Mouse (Mus musculus) forebrain, embryonic 14.5 days (tissue): ENCODE measurements around the gene Elf2. TPM values are rescaled to one million over a fixed set of nuclear protein-coding genes. Genes with fewer than 3 reads are reported as not detected.

ENCODE experiments used
- ATAC-seq: fragments of 200-750 bp; cut with Nextera tagmentation; 2 replicates; pipeline ENCODE4 v1.8.0; 2017; ENCODE audit warnings: mild to moderate bottlenecking, moderate library complexity
- DNase-seq: peaks from one replicate; pipeline ENCODE4 v3.0.0-alpha.2; 2015; ENCODE audit warnings: low spot score
- H3K27ac ChIP-seq: fragments of 300-500 bp; sonication (generic); 2 replicates; pipeline ENCODE4 v1.5.1; 2014; ENCODE audit warnings: low read depth, mild to moderate bottlenecking, control low read depth, low read length, moderate library complexity
- H3K27me3 ChIP-seq: fragments of 300-500 bp; sonication (generic); replicated peaks from 2 replicates; pipeline ENCODE4 v1.6.1; 2014; ENCODE audit warnings: low read length, control low read depth, mixed read lengths; ENCODE audit not compliant: control insufficient read depth, insufficient read depth
- H3K36me3 ChIP-seq: fragments of 300-500 bp; sonication (generic); 2 replicates; pipeline ENCODE4 v1.6.1; 2014; ENCODE audit warnings: low read length, control low read depth; ENCODE audit not compliant: control insufficient read depth, insufficient read depth
- H3K4me1 ChIP-seq: fragments of 300-500 bp; sonication (generic); 2 replicates; pipeline ENCODE4 v1.6.1; 2014; ENCODE audit warnings: antibody characterized with exemption, low read length, control low read depth; ENCODE audit not compliant: control insufficient read depth, insufficient read depth
- H3K4me2 ChIP-seq: fragments of 300-500 bp; sonication (generic); 2 replicates; pipeline ENCODE4 v1.6.1; 2014; ENCODE audit warnings: mild to moderate bottlenecking, control low read depth, low read length
- H3K4me3 ChIP-seq: fragments of 300-500 bp; sonication (generic); 2 replicates; pipeline ENCODE4 v1.5.1; 2014; ENCODE audit warnings: low read depth, low read length, control low read depth
- H3K9ac ChIP-seq: fragments of 300-500 bp; sonication (generic); 2 replicates; pipeline ENCODE4 v1.6.1; 2014; ENCODE audit warnings: mild to moderate bottlenecking, low read length, control low read depth, moderate library complexity
- H3K9me3 ChIP-seq: fragments of 300-500 bp; sonication (generic); replicated peaks from 2 replicates; pipeline ENCODE4 v1.6.1; 2016; ENCODE audit warnings: low read length, control low read depth, mixed read lengths; ENCODE audit not compliant: control insufficient read depth
- WGBS: fragments of 180-500 bp; shearing (Covaris S2); extraction: QIAGEN DNeasy Blood & Tissue Kit; methylation state at CpG from one replicate; pipeline ENCODE4 v1.1.7; 2014; 5-methylcytosine and 5-hydroxymethylcytosine counted together
- polyA plus RNA-seq: library from polyadenylated mRNA; unstranded; fragments of >200 nt; fragmentation: Nextera tagmentation; extraction: Ambion mirVana; gene quantifications from 2 replicates; pipeline ENCODE4 v1.2.1, GENCODE M21; 2014

Elf2 gene
- polyA plus RNA-seq, 1 experiment from 2014 or later, result 49.9 TPM

GRCm38 (mm10) chr3:51225979-51226378, 114.5 kb downstream of the Elf2 start:
- WGBS, result 95% methylated on average over 10 of the region's 10 CpGs
- Histone ChIP-seq H3K27me3 (no peaks in the 10 kb centered on the region), H3K27ac (no peak overlapping the region), H3K9me3 (no peaks in the 10 kb centered on the region), H3K36me3 (no peaks in the 10 kb centered on the region), H3K9ac (no peak overlapping the region; the same call in 1 of the 2 replicates), H3K4me2 (peak overlapping the region; percentile 74), H3K4me3 (peak overlapping the region; percentile 91), H3K4me1 (peaks cover 6% of the 10 kb centered on the region; the same call in 1 of the 2 replicates)
- ATAC-seq (no peak), DNase-seq (no peak)

- H3K36me3 ChIP-seq, result no peaks in the 10 kb centered on the region
- H3K4me3 ChIP-seq, result peak overlapping the region; percentile 91
- H3K9ac ChIP-seq, result peak overlapping the region; percentile 92
- no peaks in the 10 kb centered on the region for H3K9me3 ChIP-seq
- peaks cover 6% of the 10 kb centered on the region; the same call in 1 of the 2 replicates for H3K4me1 ChIP-seq
- peak overlapping the region; percentile 98 for H3K27ac ChIP-seq
- no peaks in the 10 kb centered on the region for H3K27me3 ChIP-seq
- H3K4me2 ChIP-seq, result peak overlapping the region; percentile 74
- DNase-seq, result no peak
- ATAC-seq, result no peak
- under 1% methylated on average over 29 of the region's 39 CpGs for WGBS
Observed at GRCm38 (mm10) chr3:51225226-51225750, 115.2 kb downstream of the Elf2 start.

- DNase-seq, result peak; percentile 94
- no peaks in the 10 kb centered on the region for H3K27me3 ChIP-seq
- peak within 1 kb of the TSS; percentile 74 for H3K4me2 ChIP-seq
Observed at GRCm38 (mm10) chr3:51224363-51225225, 115.9 kb downstream of the Elf2 start, which contains the start of gene Noct. TSS of gene Noct (plus strand) at chr3:51224447.

GRCm38 (mm10) chr3:51223556-51223955, 116.9 kb downstream of the Elf2 start:
- H3K4me3 ChIP-seq, result peak overlapping the region; percentile 91; the same call in 1 of the 2 replicates
- ATAC-seq (no peak), DNase-seq (peak; percentile 6)

More at GRCm38 (mm10) chr3:51224363-51225225, 115.9 kb downstream of the Elf2 start, which contains the start of gene Noct:
- H3K9me3 ChIP-seq, result no peaks in the 10 kb centered on the region
- under 1% methylated on average over 99 of the region's 100 CpGs for WGBS
- peak within 1 kb of the TSS; percentile 98 for H3K27ac ChIP-seq
- peak within 1 kb of the TSS; percentile 92 for H3K9ac ChIP-seq
- peak; percentile 94 for ATAC-seq
- no peaks in the 10 kb centered on the region for H3K36me3 ChIP-seq
- H3K4me3 ChIP-seq, result peak within 1 kb of the TSS; percentile 91
- H3K4me1 ChIP-seq, result peaks cover 6% of the 10 kb centered on the region; the same call in 1 of the 2 replicates

GRCm38 (mm10) chr3:51222834-51223460, 117.5 kb downstream of the Elf2 start:
- Histone ChIP-seq H3K4me2 (no peak overlapping the region), H3K4me3 (no peak overlapping the region), H3K27ac (no peak overlapping the region), H3K9me3 (no peaks in the 10 kb centered on the region), H3K27me3 (no peaks in the 10 kb centered on the region), H3K36me3 (no peaks in the 10 kb centered on the region), H3K4me1 (peaks cover 6% of the 10 kb centered on the region; the same call in 1 of the 2 replicates), H3K9ac (no peak overlapping the region)
- ATAC-seq, result no peak
- WGBS, result 67% methylated on average over 10 of the region's 10 CpGs
- no peak for DNase-seq

More at GRCm38 (mm10) chr3:51223556-51223955, 116.9 kb downstream of the Elf2 start:
- H3K4me2 ChIP-seq, result peak overlapping the region; percentile 74
- H3K36me3 ChIP-seq, result no peaks in the 10 kb centered on the region
- 24% methylated on average over 5 of the region's 5 CpGs for WGBS
- H3K27ac ChIP-seq, result no peak overlapping the region
- peaks cover 6% of the 10 kb centered on the region; the same call in 1 of the 2 replicates for H3K4me1 ChIP-seq
- no peaks in the 10 kb centered on the region for H3K27me3 ChIP-seq
- no peaks in the 10 kb centered on the region for H3K9me3 ChIP-seq
- H3K9ac ChIP-seq, result no peak overlapping the region

- Histone ChIP-seq H3K27ac (no peak overlapping the region), H3K4me3 (no peak overlapping the region), H3K36me3 (no peaks in the 10 kb centered on the region), H3K4me2 (no peak overlapping the region), H3K4me1 (peaks cover 6% of the 10 kb centered on the region; the same call in 1 of the 2 replicates), H3K27me3 (no peaks in the 10 kb centered on the region), H3K9ac (no peak overlapping the region), H3K9me3 (no peaks in the 10 kb centered on the region)
- WGBS, result 84% methylated on average over 6 of the region's 6 CpGs
- DNase-seq (peak; percentile 11), ATAC-seq (no peak)
Observed at GRCm38 (mm10) chr3:51222302-51222701, 118.2 kb downstream of the Elf2 start.

- Histone ChIP-seq H3K4me3 (no peak overlapping the region), H3K4me1 (peaks cover 6% of the 10 kb centered on the region; the same call in 1 of the 2 replicates), H3K27ac (no peak overlapping the region), H3K36me3 (no peaks in the 10 kb centered on the region), H3K4me2 (no peak overlapping the region), H3K9me3 (no peaks in the 10 kb centered on the region), H3K27me3 (no peaks in the 10 kb centered on the region), H3K9ac (no peak overlapping the region)
- 79% methylated on average over 8 of the region's 8 CpGs for WGBS
- ATAC-seq (no peak), DNase-seq (no peak)
Observed at GRCm38 (mm10) chr3:51221847-51222246, 118.6 kb downstream of the Elf2 start.

GRCm38 (mm10) chr3:51220846-51221245, 119.6 kb downstream of the Elf2 start:
- DNase-seq (no peak), ATAC-seq (no peak)
- Histone ChIP-seq H3K9ac (no peak overlapping the region), H3K27me3 (no peaks in the 10 kb centered on the region), H3K4me3 (no peak overlapping the region), H3K4me2 (no peak overlapping the region), H3K9me3 (no peaks in the 10 kb centered on the region), H3K36me3 (no peaks in the 10 kb centered on the region), H3K27ac (no peak overlapping the region), H3K4me1 (peaks cover 6% of the 10 kb centered on the region; the same call in 1 of the 2 replicates)
- WGBS, result 53% methylated on average over 4 of the region's 4 CpGs
